ENCODE assay signal across 26 mouse cellular contexts in genomic region chr2:124141510-124142044, GRCm38 (mm10). TPM values are rescaled to one million over a fixed set of nuclear protein-coding genes. Genes with fewer than 3 reads are reported as not detected.
"Had no signal": no experiment of that assay in that cellular context is flagged by ENCODE, and none has a peak within 500 bp of the region (broad histone marks: within the 10 kb centered on the region; RNA-seq: fewer than 3 reads in every experiment).

No protein-coding gene starts in this region.

- H3K9ac ChIP-seq: limb, embryonic 12.5 days; limb, embryonic 15.5 days; liver, embryonic 14.5 days; liver, postnatal 0 days; lung, embryonic 14.5 days; midbrain, embryonic 13.5 days; neural tube, embryonic 13.5 days had no signal

- H3K4me3 ChIP-seq: limb, embryonic 12.5 days; limb, embryonic 15.5 days; megakaryocyte, embryonic 14.5 days; midbrain, embryonic 10.5 days; midbrain, embryonic 13.5 days; myocyte; neural tube, embryonic 13.5 days had no signal

- ATAC-seq: intestine, postnatal 0 days; liver, postnatal 0 days; midbrain, embryonic 13.5 days; midbrain, embryonic 16.5 days had no signal

- DNase-seq: kidney, adult 8-10 months; kidney, postnatal 4 days; layer of hippocampus, postnatal 36 days; left cerebral cortex, postnatal 4 days; liver, postnatal 0 days; lung, embryonic 14.5 days; lung, postnatal 10 days; lung, postnatal 36 days; retina, postnatal 1 day; thymus, adult 2 months; thymus, postnatal 14 days; thymus, postnatal 4 days had no signal

- H3K27ac ChIP-seq: limb, embryonic 12.5 days; limb, embryonic 15.5 days; liver, embryonic 14.5 days; midbrain, embryonic 10.5 days; midbrain, embryonic 13.5 days; neural tube, embryonic 13.5 days; stomach, postnatal 0 days had no signal

- H3K4me2 ChIP-seq: limb, embryonic 12.5 days; limb, embryonic 15.5 days; liver, embryonic 11.5 days; lung, embryonic 14.5 days; midbrain, embryonic 13.5 days; neural tube, embryonic 13.5 days had no signal

- H3K27me3 ChIP-seq: limb, embryonic 12.5 days; limb, embryonic 15.5 days; megakaryocyte, embryonic 14.5 days; midbrain, embryonic 13.5 days; neural tube, embryonic 13.5 days had no signal

- H3K36me3 ChIP-seq: limb, embryonic 12.5 days; limb, embryonic 15.5 days; midbrain, embryonic 10.5 days; midbrain, embryonic 13.5 days; neural tube, embryonic 13.5 days had no signal

- H3K9me3 ChIP-seq: limb, embryonic 12.5 days; limb, embryonic 15.5 days; midbrain, embryonic 10.5 days; midbrain, embryonic 13.5 days; neural tube, embryonic 13.5 days had no signal

- H3K4me1 ChIP-seq: limb, embryonic 12.5 days; limb, embryonic 15.5 days; megakaryocyte, embryonic 14.5 days had no signal

RNA-seq across cellular contexts. Expression of gene Sema6d, which starts 51.8 kb away (rescaled TPM):
- total RNA-seq: monocyte, adult 5-6 weeks; neutrophil, adult 5-6 weeks had no signal
